Mouse (Mus musculus) heart, embryonic 16.5 days (tissue): ENCODE results near the gene Eif4a2. TPM values are rescaled to one million over a fixed set of nuclear protein-coding genes. Genes with fewer than 3 reads are reported as not detected.
A peak's percentile ranks its signal among the peaks of the same experiment; 100 is the strongest.
"Not testable (repeated sequence)": the region's sequence is repeated elsewhere in the genome, so short reads cannot be mapped to it uniquely, and the experiment has no call there.

Source experiments
- ATAC-seq: fragments of 200-750 bp; cut with Nextera tagmentation; replicated peaks from 2 replicates; pipeline ENCODE4 v1.8.0; 2017; ENCODE audit warnings: moderate number of reproducible peaks; ENCODE audit not compliant: insufficient read depth, low FRiP score; ENCODE audit errors: extremely low read depth
- H3K27ac ChIP-seq: fragments of 300-500 bp; sonication (generic); 2 replicates; pipeline ENCODE4 v1.5.1; 2014; ENCODE audit warnings: mild to moderate bottlenecking, low read length, control low read depth, moderate library complexity
- H3K27me3 ChIP-seq: fragments of 300-500 bp; sonication (generic); 2 replicates; pipeline ENCODE4 v1.6.1; 2014; ENCODE audit warnings: low read length, mixed read lengths; ENCODE audit not compliant: control insufficient read depth, insufficient read depth
- H3K36me3 ChIP-seq: fragments of 300-500 bp; sonication (generic); 2 replicates; pipeline ENCODE4 v1.6.1; 2014; ENCODE audit not compliant: control insufficient read depth, insufficient read depth
- H3K4me1 ChIP-seq: fragments of 300-500 bp; sonication (generic); 2 replicates; pipeline ENCODE4 v1.6.1; 2014; ENCODE audit warnings: low read length, mixed read lengths; ENCODE audit not compliant: control insufficient read depth, insufficient read depth
- H3K4me2 ChIP-seq: fragments of 300-500 bp; sonication (generic); 2 replicates; pipeline ENCODE4 v1.6.1; 2014; ENCODE audit warnings: low read depth, mild to moderate bottlenecking, control low read depth, low read length
- H3K4me3 ChIP-seq: fragments of 300-500 bp; sonication (generic); 2 replicates; pipeline ENCODE4 v1.5.1; 2014; ENCODE audit warnings: mild to moderate bottlenecking, control low read depth, low read length
- H3K9ac ChIP-seq: fragments of 300-500 bp; sonication (generic); 2 replicates; pipeline ENCODE4 v1.6.1; 2014; ENCODE audit warnings: low read length, control low read depth
- H3K9me3 ChIP-seq: fragments of 300-500 bp; sonication (generic); replicated peaks from 2 replicates; pipeline ENCODE4 v1.6.1; 2016; ENCODE audit warnings: low read length; ENCODE audit not compliant: control insufficient read depth
- WGBS: fragments of 180-500 bp; shearing (Covaris S2); extraction: QIAGEN DNeasy Blood & Tissue Kit; methylation state at CpG from one replicate; pipeline ENCODE4 v1.1.7; 2014; 5-methylcytosine and 5-hydroxymethylcytosine counted together
- polyA plus RNA-seq: library from polyadenylated mRNA; unstranded; fragments of >200 nt; fragmentation: Nextera tagmentation; extraction: Ambion mirVana; gene quantifications from 2 replicates; pipeline ENCODE4 v1.2.1, GENCODE M21; 2015

The Eif4a2 gene
- 156 and 174 TPM in 2 replicates for polyA plus RNA-seq

- Histone ChIP-seq H3K4me2 (peak within 1 kb of the TSS; percentile 92), H3K36me3 (peaks cover 31% of the 10 kb centered on the region), H3K9me3 (no peaks in the 10 kb centered on the region), H3K9ac (peak within 1 kb of the TSS; percentile 100), H3K27me3 (no peaks in the 10 kb centered on the region), H3K4me3 (peak within 1 kb of the TSS; percentile 100), H3K4me1 (peaks cover 36% of the 10 kb centered on the region), H3K27ac (peak within 1 kb of the TSS; percentile 99)
- WGBS = under 1% methylated on average over 71 of the region's 71 CpGs
- ATAC-seq = peak; percentile 88
Measured at GRCm38 (mm10) chr16:23107231-23107942, at the start of gene Eif4a2. Gene Eif4a2 (plus strand): TSS chr16:23107444.

- WGBS = 92% methylated on average over 1 of the region's 1 CpGs
- H3K4me1 ChIP-seq, H3K27ac ChIP-seq, H3K4me2 ChIP-seq, H3K9ac ChIP-seq, H3K4me3 ChIP-seq, ATAC-seq, H3K36me3 ChIP-seq, H3K9me3 ChIP-seq, H3K27me3 ChIP-seq: not testable (repeated sequence)
Measured at GRCm38 (mm10) chr16:23057668-23058447, 49.4 kb upstream of the Eif4a2 start, which contains the start of gene Kng1. Gene Kng1 (plus strand): TSS chr16:23057865.

DNA sequence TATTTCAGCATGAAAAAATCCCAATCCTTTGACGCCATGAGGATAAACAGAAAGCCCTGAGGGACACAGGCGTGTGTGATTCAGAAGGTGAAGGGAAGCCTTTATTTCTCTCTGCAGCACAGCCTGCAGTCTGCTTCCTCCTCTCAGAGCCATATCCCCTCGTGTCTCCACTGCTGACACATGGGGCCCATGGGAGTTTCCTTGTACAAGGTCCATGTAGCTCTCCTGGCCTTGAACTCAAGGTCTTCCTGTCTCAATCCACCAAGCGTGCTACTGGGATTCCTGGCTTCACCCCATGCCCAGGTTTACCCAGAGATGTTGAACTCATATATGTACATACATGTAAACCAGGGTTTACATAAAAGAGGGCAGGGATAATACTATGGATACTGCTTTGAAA is 47.6 kb upstream of the Eif4a2 start:
- not testable (repeated sequence) for H3K4me3 ChIP-seq, H3K9ac ChIP-seq, H3K4me1 ChIP-seq, H3K4me2 ChIP-seq, H3K9me3 ChIP-seq, H3K27ac ChIP-seq, H3K27me3 ChIP-seq, H3K36me3 ChIP-seq, ATAC-seq
- 49% methylated on average over 4 of the region's 4 CpGs for WGBS

DNA sequence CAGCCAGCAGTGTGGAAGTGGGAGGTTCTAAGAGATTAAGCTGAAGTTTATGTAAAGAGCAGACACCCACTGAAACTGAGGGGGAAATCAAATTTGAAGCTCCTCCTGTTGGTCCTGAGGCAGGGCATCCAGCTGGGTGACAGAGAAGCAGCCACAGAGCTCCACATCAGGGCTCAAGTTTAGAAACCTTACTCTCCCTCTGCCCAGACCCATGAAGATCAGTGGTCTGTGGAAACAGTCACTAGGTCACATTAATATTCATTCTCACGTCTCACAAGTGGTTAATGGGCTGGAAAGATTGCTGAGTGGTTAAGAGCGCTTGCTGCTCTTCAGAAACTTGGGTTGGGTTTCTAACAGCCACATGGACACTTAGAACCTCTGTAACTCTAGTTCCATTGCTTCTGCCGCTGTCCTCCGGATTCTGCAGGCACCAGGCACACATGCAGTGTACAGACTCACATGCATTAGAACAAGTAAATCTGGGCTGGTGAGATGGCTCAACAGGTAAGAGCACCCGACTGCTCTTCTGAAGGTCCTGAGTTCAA is 46.4 kb upstream of the Eif4a2 start:
- H3K27me3 ChIP-seq, H3K4me1 ChIP-seq, H3K36me3 ChIP-seq, ATAC-seq, H3K9ac ChIP-seq, H3K27ac ChIP-seq, H3K4me3 ChIP-seq, H3K4me2 ChIP-seq, H3K9me3 ChIP-seq: not testable (repeated sequence)
- 72% methylated on average over 5 of the region's 5 CpGs for WGBS

DNA sequence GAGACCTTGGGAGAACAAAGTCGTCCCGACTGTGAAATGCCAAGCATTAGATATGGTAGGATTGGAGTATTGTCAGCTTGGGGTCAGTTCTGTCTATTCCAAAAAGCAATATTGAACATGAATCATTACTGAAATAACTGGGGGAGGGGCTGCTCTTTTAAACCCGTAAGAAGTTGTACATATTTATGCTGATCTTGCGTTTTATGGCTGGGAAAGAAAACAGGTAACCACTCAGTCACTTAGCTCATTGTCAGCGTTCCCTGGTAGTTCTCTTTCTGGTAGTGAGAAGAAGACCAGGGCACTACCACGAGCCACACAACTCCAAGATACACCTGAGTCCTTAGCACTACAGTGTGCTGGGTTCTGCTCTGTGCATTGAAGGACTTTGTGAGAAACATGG is 29.7 kb upstream of the Eif4a2 start:
- not testable (repeated sequence) for H3K4me1 ChIP-seq, H3K27ac ChIP-seq, H3K9ac ChIP-seq, H3K36me3 ChIP-seq, H3K4me2 ChIP-seq, ATAC-seq, H3K9me3 ChIP-seq, H3K4me3 ChIP-seq, H3K27me3 ChIP-seq
- WGBS = 77% methylated on average over 6 of the region's 6 CpGs

DNA sequence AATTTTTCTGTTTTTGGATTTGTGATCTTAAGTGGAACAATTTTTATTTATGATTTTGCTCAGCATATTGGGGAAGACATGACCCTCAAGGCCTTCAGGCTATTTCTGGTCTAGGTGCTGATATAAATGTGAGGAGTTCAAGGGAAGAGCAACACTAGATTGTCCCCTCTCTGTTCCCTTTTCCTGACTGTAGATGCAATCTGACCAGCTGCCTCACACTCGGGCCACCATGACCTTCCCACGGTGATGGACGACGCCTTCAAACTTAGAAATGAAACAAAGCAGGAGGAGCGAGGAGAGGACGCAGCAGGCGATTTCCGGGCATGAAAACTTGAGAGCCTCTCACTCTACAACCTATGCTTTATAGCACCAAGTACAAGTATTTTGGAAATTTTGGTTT is 20.1 kb upstream of the Eif4a2 start:
- not testable (repeated sequence) for H3K36me3 ChIP-seq, H3K9me3 ChIP-seq, H3K27ac ChIP-seq, H3K27me3 ChIP-seq, H3K9ac ChIP-seq, H3K4me2 ChIP-seq, ATAC-seq, H3K4me1 ChIP-seq, H3K4me3 ChIP-seq
- WGBS = 68% methylated on average over 8 of the region's 8 CpGs

DNA sequence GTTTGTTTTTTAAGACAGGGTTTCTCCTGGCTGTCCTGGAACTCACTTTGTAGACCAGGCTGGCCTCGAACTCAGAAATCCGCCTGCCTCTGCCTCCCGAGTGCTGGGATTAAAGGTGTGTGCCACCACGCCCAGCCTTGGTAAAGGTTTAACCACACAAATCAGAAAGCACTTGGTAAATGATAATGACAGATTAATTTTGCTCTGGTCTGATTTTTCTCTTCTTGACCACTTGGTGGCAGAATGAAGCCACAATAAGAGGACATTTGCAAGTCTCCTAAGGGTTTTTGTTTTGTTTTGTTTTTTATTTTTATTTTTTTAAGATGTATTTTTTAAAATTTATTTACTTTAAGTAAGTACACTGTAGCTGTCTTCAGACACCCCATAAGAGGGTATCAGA is 19.5 kb upstream of the Eif4a2 start:
- H3K27me3 ChIP-seq, H3K9me3 ChIP-seq, H3K27ac ChIP-seq, H3K4me1 ChIP-seq, H3K4me3 ChIP-seq, H3K9ac ChIP-seq, H3K4me2 ChIP-seq, H3K36me3 ChIP-seq, ATAC-seq: not testable (repeated sequence)
- 34% methylated on average over 4 of the region's 4 CpGs for WGBS

DNA sequence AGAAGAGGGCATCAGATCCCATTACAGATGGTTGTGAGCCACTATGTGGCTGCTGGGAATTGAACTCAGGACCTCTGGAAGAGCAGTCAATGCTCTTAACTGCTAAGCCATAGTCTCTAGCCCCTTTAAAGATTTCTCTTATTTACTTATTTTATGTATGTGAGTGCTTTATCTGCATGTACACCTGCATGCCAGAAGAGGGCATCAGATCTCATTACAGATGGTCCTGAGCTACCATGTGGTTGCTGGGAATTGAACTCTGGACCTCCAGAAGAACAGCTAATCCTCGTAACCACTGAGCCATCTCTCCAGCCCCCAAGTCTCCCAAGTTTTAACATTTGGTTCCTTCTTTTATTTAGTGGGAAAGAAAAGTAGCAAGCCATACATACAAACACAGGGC is 18.8 kb upstream of the Eif4a2 start:
- H3K27ac ChIP-seq, H3K9me3 ChIP-seq, H3K27me3 ChIP-seq, H3K36me3 ChIP-seq, H3K9ac ChIP-seq, H3K4me3 ChIP-seq, ATAC-seq, H3K4me2 ChIP-seq, H3K4me1 ChIP-seq: not testable (repeated sequence)
- 79% methylated on average over 1 of the region's 1 CpGs for WGBS

DNA sequence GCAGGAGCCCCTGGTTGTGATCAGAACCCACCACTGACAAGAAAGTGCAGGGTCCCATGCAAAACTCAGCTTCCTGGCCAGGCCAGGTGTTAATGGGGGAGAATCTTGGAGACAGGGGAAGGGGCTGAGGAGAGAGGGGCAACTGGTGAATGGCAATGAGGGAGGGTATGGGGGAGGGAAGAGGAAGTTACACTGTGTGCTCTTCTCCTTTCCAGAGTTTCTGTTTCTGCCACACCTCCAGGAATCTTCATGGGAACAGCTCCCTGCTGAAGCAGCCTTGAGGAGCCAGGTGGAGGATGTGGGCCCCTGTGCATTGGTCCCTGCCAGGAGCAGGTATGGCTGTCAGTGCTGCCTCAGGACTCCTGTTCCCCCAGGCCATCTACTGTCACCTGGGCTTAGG is 15.9 kb upstream of the Eif4a2 start:
- not testable (repeated sequence) for H3K4me1 ChIP-seq, H3K9ac ChIP-seq, H3K9me3 ChIP-seq, H3K27me3 ChIP-seq, H3K4me2 ChIP-seq, ATAC-seq, H3K27ac ChIP-seq, H3K4me3 ChIP-seq, H3K36me3 ChIP-seq
